Mouse (Mus musculus): ENCODE results near the gene Sugt1. TPM values are rescaled to one million over a fixed set of nuclear protein-coding genes. Genes with fewer than 3 reads are reported as not detected.

The Sugt1 gene
- polyA plus RNA-seq, 1 experiment = 0.28 TPM

DNA sequence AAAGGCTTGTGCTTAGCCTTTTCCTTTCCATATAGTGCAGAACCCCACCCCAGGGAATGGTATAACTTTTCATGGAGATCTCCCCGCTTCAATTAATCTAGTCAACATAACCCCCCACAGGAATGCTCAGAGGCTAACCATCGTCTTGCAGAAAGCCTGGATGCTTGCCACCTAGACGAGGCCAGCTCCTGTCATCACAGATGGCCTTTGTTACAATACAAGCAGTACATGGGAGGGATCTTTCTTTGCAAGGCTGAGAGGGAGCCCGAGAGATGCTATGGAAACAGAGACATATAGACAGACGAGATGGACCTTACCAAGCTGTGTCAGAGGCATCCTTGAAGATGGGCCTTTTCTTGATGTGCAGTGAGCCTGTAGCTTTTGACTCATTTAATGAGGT, 93.2 kb downstream of the Sugt1 start:
- Histone ChIP-seq H3K36me3 (ENCODE audit: control insufficient read depth) (no peaks in the 10 kb centered on the region), H3K27me3 (ENCODE audit: control insufficient read depth) (no peaks in the 10 kb centered on the region), H3K4me3 (replicated peaks) (no peak overlapping the region), H3K4me1 (ENCODE audit: control insufficient read depth) (no peaks in the 10 kb centered on the region), H3K9me3 (ENCODE audit: control insufficient read depth, low read length) (no peaks in the 10 kb centered on the region)
- TF ChIP-seq GATA1 (IDR thresholded peaks at IDR 0.05; ENCODE audit: low read length) (no peak), TAL1 (IDR thresholded peaks at IDR 0.05; ENCODE audit: low read length) (no peak)

Other genes with a start within 250 kb of the Sugt1 start
- 1.8 TPM in 2 replicates for gene Naa16, start 196.9 kb upstream of the Sugt1 start, polyA plus RNA-seq (2012)
- gene Mtrf1, start 189.9 kb upstream of the Sugt1 start, polyA plus RNA-seq (2012) = not detected in 2 replicates
- 0.09 and 0.14 TPM in 2 replicates for gene Kbtbd7, start 161.2 kb upstream of the Sugt1 start, polyA plus RNA-seq (2012)
- gene Kbtbd6, start 135.9 kb upstream of the Sugt1 start, polyA plus RNA-seq (2012) = 0.09 and 0.25 TPM in 2 replicates
- 0.65 and 0.69 TPM in 2 replicates for gene Elf1, start 106.5 kb upstream of the Sugt1 start, polyA plus RNA-seq (2012)
- gene Wbp4, start 106.2 kb upstream of the Sugt1 start, polyA plus RNA-seq (2012) = 0.82 and 0.86 TPM in 2 replicates
- not detected in 2 replicates for gene Cnmd, start 74.5 kb downstream of the Sugt1 start, polyA plus RNA-seq (2012)
- gene Pcdh8, start 183.6 kb downstream of the Sugt1 start, polyA plus RNA-seq (2012) = not detected in 2 replicates